Mouse (Mus musculus) myocyte (in vitro differentiated cells): Measurements from ENCODE around the gene 4930548H24Rik.
"Not testable (repeated sequence)": the region's sequence is repeated elsewhere in the genome, so short reads cannot be mapped to it uniquely, and the experiment has no call there.

Experiments
- E2F4 ChIP-seq: IDR thresholded peaks from one replicate; pipeline ENCODE4 v1.6.1; 2011; ENCODE audit warnings: mild to moderate bottlenecking, control low read depth, moderate library complexity; ENCODE audit not compliant: insufficient read depth
- POLR2A ChIP-seq: IDR thresholded peaks from one replicate; pipeline ENCODE4 v1.6.1; 2011; ENCODE audit warnings: low read depth, mild to moderate bottlenecking, control low read depth, moderate library complexity; ENCODE audit not compliant: insufficient read length

DNA sequence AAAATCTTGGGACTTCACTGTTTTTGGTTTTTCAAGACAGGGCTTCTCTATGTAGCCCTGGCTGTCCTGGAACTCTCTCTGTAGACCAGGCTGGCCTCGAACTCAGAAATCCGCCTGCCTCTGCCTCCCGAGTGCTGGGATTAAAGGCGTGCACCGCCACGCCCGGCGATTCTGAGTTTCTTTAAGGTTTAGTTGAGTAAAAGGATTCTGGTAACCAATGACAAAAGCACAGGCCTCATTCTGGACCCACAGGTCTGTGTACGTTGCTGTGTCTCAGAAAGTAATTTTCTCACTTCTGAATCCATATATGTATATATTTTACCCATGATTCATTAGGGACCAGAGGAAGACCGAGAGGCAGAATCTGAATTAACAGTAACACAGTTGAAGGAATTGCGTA, 42.2 kb downstream of the 4930548H24Rik start, which contains the start of gene Supt7l:
- not testable (repeated sequence) for TF ChIP-seq POLR2A, E2F4
